Mouse (Mus musculus): Measurements from ENCODE around the gene Mefv.
A peak's percentile ranks its signal among the peaks of the same experiment; 100 is the strongest.
"Not testable (repeated sequence)": the region's sequence is repeated elsewhere in the genome, so short reads cannot be mapped to it uniquely, and the experiment has no call there.

The Mefv gene

DNA sequence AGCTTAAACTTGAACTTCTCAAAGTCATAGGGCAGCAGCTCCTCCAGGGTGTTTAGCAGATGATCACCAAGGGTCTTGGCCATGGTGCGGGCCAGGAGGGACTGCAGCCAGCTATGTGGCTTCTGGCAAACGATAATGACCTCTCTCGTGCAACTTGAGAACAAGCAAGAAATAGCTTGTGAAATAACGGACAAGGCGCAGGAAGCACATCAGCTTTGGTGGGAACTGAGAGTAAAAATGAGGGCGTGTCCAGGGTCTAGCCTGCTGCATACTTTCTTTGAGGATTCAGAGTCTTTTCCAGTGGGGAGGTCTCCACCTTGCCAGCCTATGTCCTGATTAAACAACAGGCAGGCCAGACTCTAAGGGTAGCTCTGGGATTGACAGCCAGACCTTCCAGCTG is at the start of gene Mefv:
Mefv (minus strand) TSS at position 118 of the 400 bp plus-strand sequence.
- DNase-seq (ENCODE audit: low read depth, low spot score) = no peak

DNA sequence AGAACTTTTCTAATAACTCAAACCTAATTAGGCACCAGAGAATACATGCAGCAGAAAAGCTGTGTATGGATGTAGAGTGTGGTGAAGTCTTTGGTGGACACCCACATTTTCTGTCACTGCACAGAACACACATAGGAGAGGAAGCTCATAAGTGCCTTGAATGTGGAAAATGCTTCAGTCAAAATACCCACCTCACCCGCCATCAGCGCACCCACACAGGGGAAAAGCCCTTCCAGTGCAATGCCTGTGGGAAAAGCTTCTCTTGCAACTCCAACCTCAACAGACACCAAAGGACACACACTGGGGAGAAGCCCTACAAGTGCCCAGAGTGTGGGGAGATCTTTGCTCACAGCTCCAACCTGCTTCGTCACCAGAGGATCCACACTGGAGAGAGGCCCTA is 31.1 kb upstream of the Mefv start:
- DNase-seq (ENCODE audit: low read depth, low spot score) = no peak

DNA sequence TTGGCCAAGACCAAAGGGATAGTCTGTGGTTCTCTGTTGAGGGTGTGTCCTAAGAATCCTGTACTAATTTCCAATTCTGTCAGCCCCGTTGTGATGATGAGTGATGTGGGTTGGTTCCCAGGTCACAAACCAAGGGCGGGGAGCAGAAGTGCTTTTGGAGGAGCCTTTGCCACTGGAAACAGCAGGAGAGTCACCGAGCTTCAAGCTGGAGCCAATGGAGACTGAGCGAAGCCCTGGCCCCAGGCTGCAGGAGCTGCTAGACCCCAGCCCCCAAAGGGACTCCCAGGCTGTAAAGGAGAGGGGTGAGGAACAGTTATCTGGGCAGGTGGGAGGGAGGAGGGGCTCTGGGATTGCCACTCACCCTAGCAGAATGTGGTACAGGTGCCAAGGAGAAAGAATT is 27.8 kb upstream of the Mefv start:
- no peak for DNase-seq (ENCODE audit: low read depth, low spot score)

DNA sequence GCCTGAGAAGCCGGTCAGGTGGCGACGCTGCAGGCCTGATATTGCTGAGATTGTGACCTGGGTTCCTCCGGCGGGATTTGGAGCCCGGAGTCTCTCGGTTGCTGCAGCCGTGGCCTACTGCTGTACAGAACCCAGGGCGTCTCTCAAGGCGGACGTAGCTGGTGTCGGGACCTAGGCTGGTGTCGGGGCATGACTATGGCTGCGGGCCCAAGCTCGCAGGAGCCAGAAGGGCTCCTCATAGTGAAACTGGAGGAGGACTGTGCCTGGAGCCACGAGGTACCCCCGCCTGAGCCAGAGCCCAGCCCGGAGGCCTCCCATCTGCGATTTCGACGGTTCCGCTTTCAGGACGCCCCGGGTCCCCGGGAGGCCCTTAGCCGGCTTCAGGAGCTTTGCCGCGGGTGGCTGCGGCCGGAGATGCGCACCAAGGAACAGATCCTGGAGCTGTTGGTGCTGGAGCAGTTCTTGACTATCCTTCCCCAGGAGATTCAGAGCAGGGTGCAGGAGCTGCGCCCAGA is 26.3 kb upstream of the Mefv start:
- no peak for DNase-seq (ENCODE audit: low read depth, low spot score)

DNA sequence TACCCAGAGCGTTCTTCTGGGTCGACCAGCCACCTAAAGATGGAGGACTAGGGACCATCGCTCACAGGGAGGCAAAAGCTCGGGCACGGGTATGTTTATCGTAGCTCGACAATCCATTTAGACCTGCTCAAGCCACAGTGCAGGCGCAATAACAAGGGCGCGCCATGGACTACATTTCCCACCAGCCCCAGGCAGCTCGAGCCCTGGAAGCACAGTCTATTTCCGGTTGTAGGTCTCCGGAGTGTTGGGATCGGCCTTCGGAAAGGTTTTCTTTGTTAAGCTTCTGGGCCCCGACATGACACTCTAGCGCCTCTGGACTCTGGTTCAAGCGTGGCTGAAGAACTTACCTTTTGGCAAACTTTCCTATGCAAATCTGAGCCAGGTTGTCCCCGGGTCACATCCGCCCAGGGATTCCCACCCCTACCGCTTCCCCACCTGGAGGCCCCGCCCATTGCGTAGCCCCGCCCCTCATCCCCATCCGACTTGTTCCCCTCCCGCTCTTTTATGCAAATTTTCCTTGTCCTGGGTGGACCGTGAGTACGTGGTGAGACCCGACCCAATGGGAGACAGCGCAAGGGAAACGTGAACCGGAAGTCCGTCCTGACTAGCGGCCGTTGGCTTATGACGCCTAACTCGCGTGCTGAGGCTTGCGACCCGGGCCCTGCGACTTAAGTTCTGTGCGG is 25.7 kb upstream of the Mefv start, which contains the start of gene Zfp263:
Zfp263 (plus strand) TSS at position 591 of the 683 bp plus-strand sequence.
- peak; percentile 98 for DNase-seq (ENCODE audit: low read depth, low spot score)

DNA sequence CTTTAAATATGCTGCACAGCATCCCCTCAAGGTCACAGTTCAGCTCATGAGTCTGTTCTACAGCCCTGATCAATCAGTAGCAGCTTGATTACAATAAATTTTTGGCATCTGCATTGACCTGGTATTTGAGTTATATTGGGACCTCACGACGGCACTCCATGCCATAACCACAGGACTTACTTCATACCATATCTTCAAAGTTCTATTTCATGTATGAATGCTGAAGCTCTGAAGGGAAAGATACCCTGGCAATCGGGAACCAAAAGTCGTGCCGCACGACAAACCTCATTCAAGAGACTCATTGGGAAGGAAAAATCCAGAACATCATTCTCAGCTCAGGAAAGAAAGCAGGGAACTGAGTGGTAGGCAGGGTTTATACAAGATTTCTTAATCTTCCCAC is 24.6 kb upstream of the Mefv start:
- no peak for DNase-seq (ENCODE audit: low read depth, low spot score)

DNA sequence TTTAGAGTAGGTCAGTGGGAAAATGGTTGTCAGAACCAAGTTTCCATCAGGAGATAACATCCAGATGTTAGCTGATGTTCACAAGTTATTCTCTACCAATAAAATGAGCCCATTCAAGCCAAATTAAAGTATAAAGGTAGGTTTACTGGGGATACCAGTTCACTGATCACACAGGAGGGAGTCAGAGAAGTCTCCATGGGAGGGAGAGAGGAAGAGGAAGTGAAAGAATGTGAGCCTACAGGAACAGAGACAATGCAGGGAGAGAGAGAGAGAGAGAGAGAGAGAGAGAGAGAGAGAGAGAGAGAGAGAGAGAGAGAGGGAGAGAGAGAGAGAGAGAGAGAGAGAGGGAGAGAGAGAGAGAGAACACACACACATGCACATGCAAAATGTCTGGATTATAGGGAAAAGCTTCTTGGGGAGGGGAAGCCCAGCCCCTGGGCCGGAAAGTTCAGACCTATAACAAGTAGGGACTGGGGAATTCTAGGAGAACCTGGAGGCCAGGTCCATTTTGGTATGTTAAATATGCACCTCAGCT is 15.4 kb upstream of the Mefv start:
- DNase-seq (ENCODE audit: low read depth, low spot score) = no peak

DNA sequence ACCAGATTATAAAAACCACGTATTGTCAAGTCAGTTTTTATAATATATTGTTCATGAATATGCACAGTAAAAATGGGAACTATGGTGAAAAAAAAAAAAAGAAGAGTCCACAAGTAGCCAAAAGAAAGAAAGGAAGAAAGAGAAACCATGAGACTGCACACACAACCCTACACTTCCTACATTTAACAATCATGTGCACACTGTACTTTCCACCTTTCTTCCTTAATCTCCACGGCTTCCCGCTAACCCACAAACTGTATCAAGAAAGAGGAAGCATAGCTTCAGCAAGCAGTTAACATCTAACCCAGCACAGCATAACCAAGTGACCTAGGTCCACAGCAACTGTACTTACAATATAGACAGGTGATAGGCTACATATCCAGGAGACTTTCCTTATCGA is 14.7 kb upstream of the Mefv start:
- no peak for DNase-seq (ENCODE audit: low read depth, low spot score)

DNA sequence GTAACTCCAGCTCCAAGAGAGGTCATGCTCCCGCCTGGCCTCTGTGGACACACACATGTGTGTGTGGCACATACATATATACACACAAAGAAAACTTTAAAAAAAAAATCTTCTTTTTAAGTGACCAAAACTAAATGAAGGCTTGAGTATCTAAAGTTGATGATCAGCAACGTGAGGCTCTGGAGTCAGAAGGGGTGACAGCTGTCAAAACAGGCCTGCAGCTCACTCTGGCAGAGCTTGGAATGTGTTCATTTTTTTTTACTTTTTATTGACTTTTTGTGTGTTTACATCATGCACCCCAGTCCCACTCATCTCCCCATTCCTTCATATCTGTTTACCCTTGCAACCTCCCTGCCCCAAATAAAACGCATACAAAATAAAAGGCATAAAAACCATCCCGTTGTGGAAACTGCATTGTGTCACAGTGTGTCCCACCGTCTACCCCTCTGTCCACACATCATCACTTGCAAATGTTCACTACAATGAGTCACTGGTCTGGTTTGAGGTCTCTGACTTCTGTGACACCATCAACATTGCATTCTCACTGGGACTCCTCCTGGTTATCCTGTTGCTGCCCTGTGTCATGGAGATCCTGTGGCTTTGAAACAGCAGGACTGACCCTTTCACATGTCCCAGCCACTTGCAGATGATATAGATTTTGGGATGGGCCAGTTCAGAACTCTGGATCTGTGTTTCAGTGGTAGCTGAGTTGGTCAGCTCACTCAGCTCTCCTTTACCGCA is 10.3 kb upstream of the Mefv start:
- no peak for DNase-seq (ENCODE audit: low read depth, low spot score)

DNA sequence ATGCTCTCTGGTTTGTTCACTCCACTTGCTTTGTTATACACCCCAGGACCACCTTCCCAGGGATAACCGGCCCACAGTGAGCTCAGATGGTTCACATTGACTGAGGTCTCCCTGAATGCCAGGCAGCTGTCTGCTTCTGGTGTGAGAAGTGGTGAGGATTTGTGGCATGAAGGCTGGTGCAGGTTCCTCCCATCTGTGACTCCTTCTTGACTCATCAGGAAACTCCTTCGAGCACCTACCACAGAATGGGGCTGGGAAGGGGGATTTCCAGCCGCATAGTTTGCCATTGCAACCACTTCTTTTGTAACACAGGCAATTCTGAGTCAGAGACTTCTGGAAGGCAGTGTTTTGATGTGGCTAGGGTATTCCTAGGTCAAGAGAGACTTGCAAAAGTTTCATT is 5.3 kb upstream of the Mefv start:
- peak; percentile 71 for DNase-seq (ENCODE audit: low read depth, low spot score)

DNA sequence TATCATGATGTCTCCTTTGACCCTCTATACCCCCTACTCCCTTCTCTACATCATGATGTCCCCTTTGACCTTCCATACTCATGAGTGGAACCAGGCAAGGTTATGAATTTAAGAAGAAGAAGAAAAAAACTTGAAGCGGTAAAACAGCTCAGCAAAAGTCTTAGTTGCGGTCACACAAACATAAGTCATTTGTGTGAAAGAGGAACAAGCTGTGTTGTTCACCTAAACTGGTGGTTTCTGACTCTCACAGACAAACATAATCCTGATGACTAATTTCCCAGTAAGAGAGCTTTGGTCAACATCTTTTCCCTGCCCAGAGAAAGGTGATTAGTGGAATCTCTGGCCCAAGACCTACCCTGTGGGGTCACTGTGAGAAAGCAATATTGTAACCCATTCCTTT is 3.2 kb downstream of the Mefv start:
- DNase-seq (ENCODE audit: low read depth, low spot score) = no peak

DNA sequence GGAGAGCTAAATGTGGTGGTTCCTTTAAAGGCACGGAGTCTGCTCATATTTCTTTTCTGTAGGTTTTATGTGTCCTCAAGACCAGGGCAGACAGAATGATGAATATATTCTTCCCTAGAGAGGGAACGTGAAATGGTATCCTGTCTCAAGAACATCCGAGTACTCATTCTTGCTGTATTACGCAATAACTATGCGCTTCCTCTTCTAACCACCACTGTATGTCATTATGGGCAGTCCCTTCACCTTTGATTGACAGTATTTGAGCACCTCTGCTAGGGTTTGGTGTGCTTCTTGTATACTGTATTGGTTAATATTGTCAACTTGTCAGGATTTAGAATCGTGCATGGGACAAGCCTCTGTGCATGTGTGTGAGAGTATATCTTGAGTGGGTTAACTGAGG is 11.2 kb downstream of the Mefv start:
- DNase-seq (ENCODE audit: low read depth, low spot score) = no peak

DNA sequence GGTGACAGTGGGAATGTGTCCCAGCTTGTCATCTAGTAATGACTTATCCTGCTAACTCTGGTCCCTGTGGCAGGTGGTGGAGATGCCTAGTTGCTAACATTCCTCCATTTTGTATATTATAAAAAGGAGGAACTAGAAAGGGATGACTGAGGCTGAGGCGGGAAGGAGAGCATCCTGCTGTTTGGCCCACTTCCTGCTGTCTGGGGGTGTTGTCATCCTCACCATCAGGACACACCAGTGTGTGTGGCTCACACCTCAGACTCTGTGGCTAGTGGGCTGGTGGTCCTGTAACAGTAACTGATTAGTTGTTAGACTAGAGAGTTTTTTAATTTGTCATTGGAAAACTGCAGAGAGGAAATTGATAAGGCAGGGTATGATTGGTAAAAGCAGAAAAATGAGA is 17.0 kb downstream of the Mefv start:
- DNase-seq (ENCODE audit: low read depth, low spot score) = no peak

DNA sequence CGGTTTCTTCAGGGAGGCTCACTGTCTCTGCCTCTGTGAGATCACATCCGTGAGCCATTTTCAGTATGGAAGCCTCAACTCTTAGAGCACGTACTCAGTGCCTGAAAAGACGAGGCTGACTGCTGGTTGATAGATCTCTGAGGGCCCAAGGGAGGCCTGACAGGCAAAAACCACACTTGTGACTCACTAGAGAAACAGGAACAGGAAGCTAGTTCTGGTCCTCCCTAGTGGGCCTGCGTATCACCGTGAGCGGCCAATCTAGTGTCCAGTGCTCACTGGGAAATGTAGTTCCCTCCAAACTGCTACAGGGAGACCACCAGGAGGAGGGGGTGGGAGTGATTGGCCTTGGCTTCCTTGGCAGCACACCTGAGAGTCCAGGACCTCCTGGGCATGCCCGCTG is 18.6 kb downstream of the Mefv start:
- no peak for DNase-seq (ENCODE audit: low read depth, low spot score)

DNA sequence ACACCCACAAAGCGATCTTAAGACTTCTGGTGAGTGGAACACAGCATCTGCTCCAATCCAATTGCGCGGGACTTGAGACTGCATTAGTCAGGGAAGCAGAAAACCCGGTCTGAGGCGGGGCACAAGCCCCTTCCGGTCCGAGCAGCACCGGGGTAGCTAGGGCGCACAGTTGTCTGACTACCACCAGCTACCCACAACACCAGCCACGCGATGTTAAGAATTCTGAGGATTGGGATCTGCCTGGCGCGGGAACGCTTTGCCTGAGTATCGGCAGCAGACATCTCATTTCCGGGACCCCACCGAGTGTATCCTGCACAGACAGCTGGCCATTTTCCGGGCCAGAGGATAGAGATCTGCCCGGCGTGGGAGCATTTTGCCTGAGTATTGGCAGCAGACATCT is 28.3 kb downstream of the Mefv start:
- DNase-seq (ENCODE audit: low read depth, low spot score) = not testable (repeated sequence)
